Mouse (Mus musculus) myocyte (in vitro differentiated cells): ENCODE measurements around the gene Optc.

Experiments
- CEBPB ChIP-seq: IDR thresholded peaks from 2 replicates; pipeline ENCODE4 v1.6.1; 2011; ENCODE audit warnings: mild to moderate bottlenecking, moderate library complexity; ENCODE audit not compliant: poor library complexity, insufficient read depth, severe bottlenecking
- E2F4 ChIP-seq: IDR thresholded peaks from one replicate; pipeline ENCODE4 v1.6.1; 2011; ENCODE audit warnings: mild to moderate bottlenecking, control low read depth, moderate library complexity; ENCODE audit not compliant: insufficient read depth
- MAX ChIP-seq: IDR thresholded peaks from one replicate; pipeline ENCODE4 v1.6.1; 2011; ENCODE audit warnings: low read depth, mild to moderate bottlenecking, control low read depth
- MYOD1 ChIP-seq, 3 experiments: IDR thresholded peaks; one replicate each; pipeline ENCODE4 v1.6.1; 2011; ENCODE audit warnings: control low read depth in 2 of 3, low read depth in 2 of 3, mild to moderate bottlenecking in 2 of 3, moderate library complexity in 1 of 3; ENCODE audit not compliant: insufficient read length in 2 of 3, control insufficient read depth in 1 of 3
- MYOG ChIP-seq, 3 experiments: IDR thresholded peaks; one replicate each; pipeline ENCODE4 v1.6.1; 2011; ENCODE audit warnings: control low read depth in 2 of 3, low read depth in 2 of 3, mild to moderate bottlenecking in 2 of 3; ENCODE audit not compliant: insufficient read length in 2 of 3, control insufficient read depth in 1 of 3, insufficient read depth in 1 of 3
- POLR2A ChIP-seq: IDR thresholded peaks from one replicate; pipeline ENCODE4 v1.6.1; 2011; ENCODE audit warnings: low read depth, mild to moderate bottlenecking, control low read depth, moderate library complexity; ENCODE audit not compliant: insufficient read length
- POLR2AphosphoS2 ChIP-seq: IDR thresholded peaks from one replicate; pipeline ENCODE4 v1.6.1; 2011; ENCODE audit warnings: low read depth, control low read depth; ENCODE audit not compliant: insufficient read length
- REST ChIP-seq: IDR thresholded peaks from one replicate; pipeline ENCODE4 v1.6.1; 2011; ENCODE audit warnings: mild to moderate bottlenecking, control low read depth, moderate library complexity; ENCODE audit not compliant: insufficient read depth, insufficient read length
- SRF ChIP-seq: IDR thresholded peaks from one replicate; pipeline ENCODE4 v1.6.1; 2011; ENCODE audit warnings: low read depth; ENCODE audit not compliant: control insufficient read depth, insufficient read length
- TCF12 ChIP-seq: IDR thresholded peaks from one replicate; pipeline ENCODE4 v1.6.1; 2011; ENCODE audit warnings: mild to moderate bottlenecking, control low read depth; ENCODE audit not compliant: poor library complexity, insufficient read depth, severe bottlenecking
- TCF3 ChIP-seq: IDR thresholded peaks from one replicate; pipeline ENCODE4 v1.6.1; 2011; ENCODE audit warnings: low read depth, control low read depth; ENCODE audit not compliant: insufficient read length
- USF1 ChIP-seq: IDR thresholded peaks from one replicate; pipeline ENCODE4 v1.6.1; 2011; ENCODE audit warnings: low read depth, mild to moderate bottlenecking, control low read depth, moderate library complexity

DNA sequence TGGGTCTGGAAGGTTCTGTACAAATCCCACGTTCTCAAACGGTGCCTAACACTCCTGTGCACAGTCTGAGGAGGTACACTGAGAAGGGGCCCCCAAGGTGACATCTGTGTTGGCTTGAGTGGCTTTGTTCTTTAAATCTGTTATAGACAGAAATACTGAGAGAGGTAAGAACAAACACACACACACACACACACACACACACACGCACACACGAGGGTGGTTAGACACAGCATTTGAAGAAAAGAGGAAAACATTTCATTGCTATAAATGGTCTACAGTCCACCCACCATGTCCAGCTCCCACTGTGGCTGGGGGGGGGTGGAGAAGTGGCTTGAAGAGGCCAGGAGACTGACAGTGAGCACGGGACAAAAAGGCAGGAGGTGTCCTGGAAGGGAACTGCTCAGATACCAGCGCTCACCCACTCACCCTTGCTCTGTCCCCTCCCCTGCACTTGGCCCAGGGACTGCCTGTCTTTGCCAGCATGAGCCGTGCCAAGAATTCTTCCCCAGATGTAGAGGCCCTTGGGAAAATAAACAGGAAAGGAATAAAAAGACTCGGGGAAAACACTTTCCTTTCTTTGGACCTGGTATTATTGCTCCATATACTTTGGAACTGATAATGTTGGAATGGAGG, 8.0 kb upstream of the Optc start:
- TF ChIP-seq REST (no peak), MYOD1 (IDR thresholded peaks at IDR 0.05; ENCODE audit: control insufficient read depth in 1 of 3, insufficient read length in 2 of 3, low read depth in 2 of 3) (no peak), E2F4 (no peak), MYOG (IDR thresholded peaks at IDR 0.05; ENCODE audit: control insufficient read depth in 1 of 3, insufficient read depth in 1 of 3, insufficient read length in 2 of 3, low read depth in 2 of 3) (no peak), TCF12 (no peak), POLR2A (no peak), POLR2AphosphoS2 (no peak), USF1 (no peak), CEBPB (no peak), MAX (no peak), TCF3 (no peak), SRF (no peak)
